ENCODE assay signal across 8 mouse cellular contexts in genomic region chr13:64370173-64370940, GRCm38 (mm10). TPM values are rescaled to one million over a fixed set of nuclear protein-coding genes. Genes with fewer than 3 reads are reported as not detected.
DNase-seq lines count a peak whose midpoint lies in the region; ATAC-seq and TF ChIP-seq lines count a peak whose summit lies in the region.

Ctsl (minus strand) TSS chr13:64370890.

- peak within 1 kb of the TSS; percentile 81 for H3K4me2 ChIP-seq in forebrain, embryonic 13.5 days
- H3K4me2 ChIP-seq in liver, postnatal 0 days (ENCODE audit: low read depth, low read length), result peak within 1 kb of the TSS; percentile 94
- peak within 1 kb of the TSS; percentile 81 for H3K4me2 ChIP-seq in neural tube, embryonic 14.5 days (ENCODE audit: low read depth, low read length)

- no peak; the same call in 1 of the 2 replicates for TF ChIP-seq EP300 in ES-Bruce4 (IDR thresholded peaks at IDR 0.05; ENCODE audit: insufficient read depth, low read depth, low read length)
- peak; percentile 69 for TF ChIP-seq EP300 in liver, postnatal 0 days (IDR thresholded peaks at IDR 0.05; ENCODE audit: low read depth)

- peaks cover 28% of the 10 kb centered on the region for H3K36me3 ChIP-seq in ES-Bruce4 (ENCODE audit: control insufficient read depth, insufficient read depth, low read length, poor library complexity, severe bottlenecking)
- H3K36me3 ChIP-seq in forebrain, embryonic 13.5 days (ENCODE audit: poor library complexity, severe bottlenecking), result peaks cover 27% of the 10 kb centered on the region
- H3K36me3 ChIP-seq in liver, postnatal 0 days (replicated peaks; ENCODE audit: insufficient read depth, low read length), result peaks cover 23% of the 10 kb centered on the region
- no peaks in the 10 kb centered on the region; the same call in 1 of the 2 replicates for H3K36me3 ChIP-seq in neural tube, embryonic 14.5 days (ENCODE audit: control insufficient read depth, insufficient read depth, low read length)

- peak; percentile 98 for ATAC-seq in cerebellum, adult (ENCODE audit: insufficient number of reproducible peaks, low FRiP score, low TSS enrichment)
- peak; percentile 99 for ATAC-seq in forebrain, embryonic 13.5 days
- ATAC-seq in liver, postnatal 0 days, result peak; percentile 97
- ATAC-seq in neural tube, embryonic 14.5 days (ENCODE audit: low read depth), result peak; percentile 99

- peak; percentile 96 to 97 for DNase-seq in heart, postnatal 10 days
- DNase-seq in large intestine, adult 2 months (ENCODE audit: low read depth, low spot score), result peak; percentile 68
- peak; percentile 95 for DNase-seq in liver, postnatal 0 days
- DNase-seq in testis, postnatal 10 days (ENCODE audit: low spot score), result peak; percentile 96

- TF ChIP-seq POLR2A in ES-Bruce4 (IDR thresholded peaks at IDR 0.05; ENCODE audit: insufficient read depth, low read length), result peak; percentile 91

- H3K4me1 ChIP-seq in ES-Bruce4 (ENCODE audit: control insufficient read depth, insufficient read depth, low read length), result no peaks in the 10 kb centered on the region
- peaks cover 17% of the 10 kb centered on the region for H3K4me1 ChIP-seq in forebrain, embryonic 13.5 days
- H3K4me1 ChIP-seq in liver, postnatal 0 days (ENCODE audit: insufficient read depth), result peaks cover 6% of the 10 kb centered on the region
- 0 out of 2 replicates have a peak, but pooled peaks cover 7% of the 10 kb centered on the region for H3K4me1 ChIP-seq in neural tube, embryonic 14.5 days (ENCODE audit: control insufficient read depth, insufficient read depth, low read length)

- H3K27me3 ChIP-seq in ES-Bruce4 (ENCODE audit: control insufficient read depth, insufficient read depth, low read length, poor library complexity, severe bottlenecking), result no peaks in the 10 kb centered on the region
- H3K27me3 ChIP-seq in forebrain, embryonic 13.5 days, result no peaks in the 10 kb centered on the region
- H3K27me3 ChIP-seq in liver, postnatal 0 days (ENCODE audit: insufficient read depth, low read length), result no peaks in the 10 kb centered on the region
- H3K27me3 ChIP-seq in neural tube, embryonic 14.5 days (ENCODE audit: control insufficient read depth, insufficient read depth, low read length), result no peaks in the 10 kb centered on the region

- TF ChIP-seq CTCF in ES-Bruce4 (IDR thresholded peaks at IDR 0.05; ENCODE audit: low read depth, low read length), result no peak
- TF ChIP-seq CTCF in liver, postnatal 0 days (IDR thresholded peaks at IDR 0.05; ENCODE audit: low read depth), result no peak

- no peaks in the 10 kb centered on the region for H3K9me3 ChIP-seq in ES-Bruce4 (replicated peaks; ENCODE audit: control insufficient read depth, insufficient read depth, low read length, poor library complexity, severe bottlenecking)
- H3K9me3 ChIP-seq in forebrain, embryonic 13.5 days (replicated peaks), result no peaks in the 10 kb centered on the region
- no peaks in the 10 kb centered on the region for H3K9me3 ChIP-seq in liver, postnatal 0 days (ENCODE audit: low read length)
- H3K9me3 ChIP-seq in neural tube, embryonic 14.5 days (ENCODE audit: control insufficient read depth, low read length), result no peaks in the 10 kb centered on the region

- under 1% methylated on average over 43 of the region's 43 CpGs for WGBS in forebrain, embryonic 13.5 days
- WGBS in large intestine, adult 2 months, result under 1% methylated on average over 43 of the region's 43 CpGs
- under 1% methylated on average over 42 of the region's 43 CpGs for WGBS in liver, postnatal 0 days (ENCODE audit: insufficient replicate concordance)
- under 1% methylated on average over 43 of the region's 43 CpGs for WGBS in neural tube, embryonic 14.5 days

- peak within 1 kb of the TSS; percentile 22; the same call in 1 of the 2 replicates for H3K27ac ChIP-seq in ES-Bruce4 (ENCODE audit: insufficient read depth, low read length)
- H3K27ac ChIP-seq in forebrain, embryonic 13.5 days, result peak within 1 kb of the TSS; percentile 8; the same call in 1 of the 2 replicates
- peak within 1 kb of the TSS; percentile 88 for H3K27ac ChIP-seq in liver, postnatal 0 days (ENCODE audit: low read depth)
- H3K27ac ChIP-seq in neural tube, embryonic 14.5 days (ENCODE audit: low read depth, low read length), result peak within 1 kb of the TSS; percentile 44; the same call in 1 of the 2 replicates

- intact Hi-C loops in heart, postnatal 10 days (cut with DNase I), result loop anchor here (1.0 kb wide), 1 partner anchor 62 kb away; the partner anchor contains the start of gene Cdk20

- H3K9ac ChIP-seq in ES-Bruce4 (ENCODE audit: low read depth, poor library complexity, severe bottlenecking), result peak within 1 kb of the TSS; percentile 92
- peak within 1 kb of the TSS; percentile 71 for H3K9ac ChIP-seq in forebrain, embryonic 13.5 days
- peak within 1 kb of the TSS; percentile 91 for H3K9ac ChIP-seq in liver, postnatal 0 days (replicated peaks)
- peak within 1 kb of the TSS; percentile 65 for H3K9ac ChIP-seq in neural tube, embryonic 14.5 days (replicated peaks; ENCODE audit: low read depth, low read length)

- H3K4me3 ChIP-seq in ES-Bruce4 (ENCODE audit: low read depth, low read length), result peak within 1 kb of the TSS; percentile 94
- H3K4me3 ChIP-seq in forebrain, embryonic 13.5 days, result peak within 1 kb of the TSS; percentile 70
- peak within 1 kb of the TSS; percentile 84 for H3K4me3 ChIP-seq in liver, postnatal 0 days (ENCODE audit: low read depth, low read length)
- peak within 1 kb of the TSS; percentile 67 for H3K4me3 ChIP-seq in neural tube, embryonic 14.5 days (ENCODE audit: low read depth, low read length)

RNA-seq across cellular contexts. Expression of gene Ctsl, which starts in this region (rescaled TPM):
- polyA plus RNA-seq in ES-Bruce4 (2011; ENCODE audit: insufficient read depth, insufficient read length, low read depth, missing spikeins), result 290 TPM in 2 replicates
- polyA plus RNA-seq in forebrain, embryonic 13.5 days (2015; fragmentation: Nextera tagmentation; extraction: Ambion mirVana), result 79.0 and 92.5 TPM in 2 replicates
- total RNA-seq in heart, postnatal 10 days (2021), result 100 to 1,000 TPM; 246 to 281 TPM
- 35.1 and 44.4 TPM in 2 replicates for polyA plus RNA-seq in large intestine, adult 2 months (2012; rRNA removed)
- 1,130 and 1,294 TPM in 2 replicates for polyA plus RNA-seq in liver, postnatal 0 days (2015; fragmentation: Nextera tagmentation; extraction: Ambion mirVana)
- 133 and 173 TPM in 2 replicates for polyA plus RNA-seq in neural tube, embryonic 14.5 days (2014; fragmentation: Nextera tagmentation; extraction: Ambion mirVana)

Comparison
In these comparisons a context has a peak if more than half of its experiments do, and no peak if none do; other contexts are left out.
1. Peak in every context shown above with its lines: DNase-seq, ATAC-seq, H3K4me3 ChIP-seq and H3K27ac ChIP-seq.
2. H3K27ac ChIP-seq: peak in every context shown above with its lines; median percentile 88 in liver, postnatal 0 days; 44 in neural tube, embryonic 14.5 days; 22 in ES-Bruce4; 8 in forebrain, embryonic 13.5 days.